Mouse (Mus musculus) heart, embryonic 11.5 days (tissue): Measurements from ENCODE around the gene Stmnd1. TPM values are rescaled to one million over a fixed set of nuclear protein-coding genes. Genes with fewer than 3 reads are reported as not detected.
"Not testable (repeated sequence)": the region's sequence is repeated elsewhere in the genome, so short reads cannot be mapped to it uniquely, and the experiment has no call there.

Experiments used
- ATAC-seq: fragments of 200-750 bp; cut with Nextera tagmentation; replicated peaks from 2 replicates; pipeline ENCODE4 v1.8.0; 2017; ENCODE audit warnings: moderate library complexity; ENCODE audit not compliant: insufficient number of reproducible peaks, low FRiP score, low TSS enrichment
- H3K27ac ChIP-seq: fragments of 300-500 bp; sonication (generic); 2 replicates; pipeline ENCODE4 v1.5.1; 2014; ENCODE audit warnings: mild to moderate bottlenecking, low read depth, low read length
- H3K27me3 ChIP-seq: fragments of 300-500 bp; sonication (generic); 2 replicates; pipeline ENCODE4 v1.6.1; 2014; ENCODE audit warnings: mild to moderate bottlenecking, low read length, mixed read lengths; ENCODE audit not compliant: control insufficient read depth, insufficient read depth
- H3K36me3 ChIP-seq: fragments of 300-500 bp; sonication (generic); 2 replicates; pipeline ENCODE4 v1.6.1; 2014; ENCODE audit warnings: mild to moderate bottlenecking, low read length, moderate library complexity, mixed read lengths; ENCODE audit not compliant: control insufficient read depth, insufficient read depth
- H3K4me1 ChIP-seq: fragments of 300-500 bp; sonication (generic); 2 replicates; pipeline ENCODE4 v1.6.1; 2014; ENCODE audit warnings: low read length; ENCODE audit not compliant: control insufficient read depth, insufficient read depth
- H3K4me2 ChIP-seq: fragments of 300-500 bp; sonication (generic); 2 replicates; pipeline ENCODE4 v1.6.1; 2014; ENCODE audit warnings: mild to moderate bottlenecking, moderate library complexity
- H3K4me3 ChIP-seq: fragments of 300-500 bp; sonication (generic); 2 replicates; pipeline ENCODE4 v1.5.1; 2014; ENCODE audit warnings: low read depth, low read length
- H3K9ac ChIP-seq: fragments of 300-500 bp; sonication (generic); 2 replicates; pipeline ENCODE4 v1.6.1; 2014; ENCODE audit warnings: mild to moderate bottlenecking, low read depth, low read length, moderate library complexity
- H3K9me3 ChIP-seq: fragments of 300-500 bp; sonication (generic); replicated peaks from 2 replicates; pipeline ENCODE4 v1.6.1; 2016; ENCODE audit warnings: low read length; ENCODE audit not compliant: control insufficient read depth
- WGBS: fragments of 180-500 bp; shearing (Covaris S2); extraction: QIAGEN DNeasy Blood & Tissue Kit; methylation state at CpG from one replicate; pipeline ENCODE4 v1.1.7; 2014; ENCODE audit not compliant: insufficient replicate concordance; 5-methylcytosine and 5-hydroxymethylcytosine counted together
- polyA plus RNA-seq: library from polyadenylated mRNA; unstranded; fragments of >200 nt; fragmentation: Nextera tagmentation; extraction: Ambion mirVana; gene quantifications from 2 replicates; pipeline ENCODE4 v1.2.1, GENCODE M21; 2014

Gene Stmnd1
- polyA plus RNA-seq, 1 experiment from 2014 or later, result 0.72 TPM

DNA sequence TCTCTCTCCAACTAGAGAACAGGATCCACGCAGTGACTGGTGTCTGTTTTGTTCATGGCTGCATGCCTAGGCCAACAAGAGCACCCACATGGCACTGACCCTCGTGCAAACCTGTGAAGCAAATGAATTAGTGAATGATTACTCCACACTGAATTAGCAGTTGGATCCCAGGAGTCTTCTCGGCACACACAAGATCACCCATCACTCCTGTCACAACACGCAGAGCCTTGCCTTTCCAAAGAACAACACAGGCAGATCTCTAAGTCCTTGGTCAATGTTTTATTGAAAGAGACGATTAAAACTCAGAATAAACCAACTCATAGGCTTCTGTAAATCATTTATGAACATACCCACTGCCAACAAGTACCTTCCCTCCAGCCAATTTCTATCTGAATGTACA is 39.7 kb downstream of the Stmnd1 start:
- ATAC-seq, result no peak
- Histone ChIP-seq H3K27me3 (no peaks in the 10 kb centered on the region), H3K36me3 (no peaks in the 10 kb centered on the region), H3K27ac (no peak overlapping the region), H3K4me1 (no peaks in the 10 kb centered on the region), H3K9me3 (no peaks in the 10 kb centered on the region; the same call in 1 of the 2 replicates), H3K9ac (no peak overlapping the region), H3K4me2 (no peak overlapping the region), H3K4me3 (no peak overlapping the region)
- WGBS, result 76% methylated on average over 5 of the region's 5 CpGs

DNA sequence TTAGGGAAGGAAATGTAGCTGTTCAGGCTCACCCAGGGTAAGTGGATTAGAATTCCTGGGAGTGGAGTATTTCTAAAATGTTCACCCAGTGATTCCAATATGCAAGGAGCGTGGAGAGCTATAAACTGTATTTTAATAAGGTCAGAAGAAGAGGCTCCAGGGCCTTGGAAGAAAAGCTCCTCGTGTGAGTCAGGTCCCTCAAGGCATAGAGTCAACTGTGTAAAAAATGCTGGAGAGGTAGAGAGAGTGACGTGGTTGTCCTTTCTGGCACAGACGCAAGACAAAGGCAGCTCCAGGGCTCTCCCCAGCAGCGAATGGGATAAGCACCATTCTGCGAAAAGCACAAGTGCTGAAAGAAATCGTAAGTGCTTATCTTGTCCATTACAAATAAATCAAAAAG is 41.6 kb downstream of the Stmnd1 start:
- Histone ChIP-seq H3K9me3 (no peaks in the 10 kb centered on the region; the same call in 1 of the 2 replicates), H3K27ac (no peak overlapping the region), H3K36me3 (no peaks in the 10 kb centered on the region), H3K4me3 (no peak overlapping the region), H3K4me1 (no peaks in the 10 kb centered on the region), H3K4me2 (no peak overlapping the region), H3K27me3 (no peaks in the 10 kb centered on the region), H3K9ac (no peak overlapping the region)
- no peak for ATAC-seq
- 83% methylated on average over 7 of the region's 7 CpGs for WGBS

DNA sequence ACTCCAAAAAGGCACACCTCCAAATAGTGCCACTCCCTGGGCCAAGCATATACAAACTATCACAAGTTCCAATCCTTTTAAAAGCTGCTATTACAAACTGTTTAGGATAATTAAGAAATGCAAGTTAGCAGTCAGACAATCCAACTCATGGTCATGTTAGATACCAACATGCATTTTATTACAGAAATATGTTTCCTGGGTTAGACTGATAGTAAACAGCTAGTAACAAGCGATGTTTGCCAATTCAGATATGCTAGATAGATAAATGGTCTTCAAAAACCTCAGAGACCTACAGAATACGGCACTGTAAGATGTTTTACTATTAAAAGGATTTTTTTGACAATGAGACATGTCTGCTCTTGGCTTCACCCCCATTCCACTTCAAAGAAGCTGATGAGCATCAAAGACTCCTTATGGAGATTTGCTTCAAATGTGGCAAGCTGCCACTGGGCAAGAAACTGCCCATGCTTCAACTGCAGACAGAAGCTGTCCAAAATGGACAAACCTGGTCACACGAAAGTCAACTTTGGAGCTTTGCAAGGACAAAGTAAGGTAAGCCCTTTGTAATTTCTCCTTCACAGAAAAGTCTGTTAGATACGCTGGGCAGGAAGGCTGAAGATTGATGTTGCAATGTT is 52.9 kb downstream of the Stmnd1 start:
- H3K27me3 ChIP-seq, result no peaks in the 10 kb centered on the region
- H3K9ac ChIP-seq, result no peak overlapping the region
- no peak overlapping the region for H3K4me2 ChIP-seq
- no peak overlapping the region for H3K27ac ChIP-seq
- H3K36me3 ChIP-seq, result no peaks in the 10 kb centered on the region
- no peak for ATAC-seq
- H3K9me3 ChIP-seq, result no peaks in the 10 kb centered on the region
- H3K4me1 ChIP-seq, result no peaks in the 10 kb centered on the region
- no peak overlapping the region for H3K4me3 ChIP-seq
- WGBS, result 76% methylated on average over 4 of the region's 4 CpGs

DNA sequence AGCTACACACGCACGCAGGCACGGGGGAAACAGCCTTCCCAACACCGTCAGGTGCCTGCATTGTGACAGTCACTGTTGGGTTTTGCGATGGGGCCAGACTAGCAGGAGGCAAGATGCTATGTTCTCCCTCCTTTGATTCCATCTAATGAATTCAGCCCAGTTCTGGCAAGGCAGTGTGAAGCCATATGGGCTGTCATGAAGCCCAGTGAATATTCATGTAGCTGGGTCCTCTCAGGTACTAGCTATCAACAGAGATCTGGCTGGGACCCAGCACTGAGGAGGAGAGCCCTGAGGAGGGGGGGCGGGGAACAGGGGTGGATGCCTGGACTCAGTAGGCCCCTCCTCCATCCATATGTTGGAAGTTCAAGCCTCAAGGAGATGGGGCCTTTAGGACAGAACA is 61.5 kb downstream of the Stmnd1 start:
- H3K4me2 ChIP-seq, result no peak overlapping the region
- WGBS, result 73% methylated on average over 6 of the region's 6 CpGs
- ATAC-seq, result no peak
- peaks cover 5% of the 10 kb centered on the region for H3K9me3 ChIP-seq
- H3K27me3 ChIP-seq, result no peaks in the 10 kb centered on the region
- no peak overlapping the region for H3K27ac ChIP-seq
- H3K4me3 ChIP-seq, result no peak overlapping the region
- no peaks in the 10 kb centered on the region for H3K4me1 ChIP-seq
- H3K9ac ChIP-seq, result no peak overlapping the region
- H3K36me3 ChIP-seq, result no peaks in the 10 kb centered on the region

DNA sequence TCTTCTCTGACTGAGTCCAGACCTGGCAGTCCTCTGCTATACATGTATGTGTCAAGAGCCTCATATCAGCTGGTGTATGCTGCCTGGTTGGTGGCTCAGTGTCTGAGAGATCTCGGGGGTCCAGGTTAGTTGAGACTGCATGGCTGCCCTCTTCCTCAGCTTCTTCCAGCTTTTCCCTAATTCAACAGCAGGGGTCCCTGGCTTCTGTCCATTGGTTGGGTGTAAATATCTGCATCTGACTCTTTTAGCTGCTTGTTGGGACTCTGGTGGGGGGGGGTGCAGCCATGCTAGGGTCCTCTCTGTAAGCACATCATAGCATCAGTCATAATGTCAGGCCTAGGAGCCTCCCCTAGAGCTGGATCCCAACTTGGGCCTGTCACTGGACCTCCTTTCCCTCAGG is 62.8 kb downstream of the Stmnd1 start:
- ATAC-seq, H3K27ac ChIP-seq: not testable (repeated sequence)

DNA sequence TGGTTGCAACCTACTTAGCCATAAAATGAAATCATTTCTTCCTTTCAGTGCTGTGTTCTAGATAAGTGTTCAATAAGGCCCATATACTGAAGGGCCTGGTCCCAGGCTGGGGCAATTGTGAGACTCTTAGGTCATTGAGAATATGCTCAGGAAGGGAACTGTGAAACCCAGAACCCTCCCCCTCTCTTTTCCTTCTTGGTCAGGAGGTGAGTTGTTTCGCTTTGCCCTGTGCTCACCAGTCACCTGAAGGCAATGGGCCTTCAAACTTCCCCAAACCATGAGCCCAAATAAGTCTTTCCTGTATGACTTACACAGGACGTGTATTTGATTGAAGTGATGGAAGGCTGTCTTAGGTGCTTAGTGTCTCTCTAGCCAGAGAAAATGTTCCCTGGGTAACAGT is 64.3 kb downstream of the Stmnd1 start:
- H3K4me3 ChIP-seq, result no peak overlapping the region
- no peaks in the 10 kb centered on the region for H3K4me1 ChIP-seq
- WGBS, result 63% methylated on average over 2 of the region's 2 CpGs
- no peak for ATAC-seq
- no peaks in the 10 kb centered on the region for H3K9me3 ChIP-seq
- no peaks in the 10 kb centered on the region for H3K36me3 ChIP-seq
- H3K27ac ChIP-seq, result no peak overlapping the region
- H3K4me2 ChIP-seq, result no peak overlapping the region
- H3K9ac ChIP-seq, result no peak overlapping the region
- no peaks in the 10 kb centered on the region for H3K27me3 ChIP-seq

More for the DNA sequence above, 62.8 kb downstream of the Stmnd1 start:
- H3K9ac ChIP-seq, H3K27me3 ChIP-seq, H3K4me2 ChIP-seq, H3K36me3 ChIP-seq, H3K9me3 ChIP-seq, H3K4me3 ChIP-seq, H3K4me1 ChIP-seq: not testable (repeated sequence)
- WGBS, result 86% methylated on average over 1 of the region's 1 CpGs

DNA sequence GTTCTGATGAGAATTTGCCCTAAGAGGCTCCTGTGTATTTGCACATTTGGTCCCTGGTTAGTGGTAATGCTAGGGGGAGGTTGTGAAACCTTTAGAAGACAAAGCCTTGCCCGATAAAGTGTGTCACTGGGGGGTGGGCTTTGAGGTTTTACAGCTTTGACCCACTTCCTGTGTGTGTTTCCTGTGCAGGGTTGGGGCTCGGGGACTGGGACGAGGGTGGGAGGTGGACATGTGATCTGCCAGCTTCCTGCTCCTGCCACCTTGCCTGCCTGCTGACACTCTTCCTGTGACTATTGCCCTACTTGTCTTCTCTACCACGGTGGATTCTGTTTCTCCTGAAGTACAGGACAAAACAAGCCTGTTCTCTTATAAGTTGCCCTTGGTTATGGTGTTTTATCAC is 66.4 kb downstream of the Stmnd1 start:
- WGBS, result 44% methylated on average over 4 of the region's 4 CpGs
- H3K4me2 ChIP-seq, result no peak overlapping the region

DNA sequence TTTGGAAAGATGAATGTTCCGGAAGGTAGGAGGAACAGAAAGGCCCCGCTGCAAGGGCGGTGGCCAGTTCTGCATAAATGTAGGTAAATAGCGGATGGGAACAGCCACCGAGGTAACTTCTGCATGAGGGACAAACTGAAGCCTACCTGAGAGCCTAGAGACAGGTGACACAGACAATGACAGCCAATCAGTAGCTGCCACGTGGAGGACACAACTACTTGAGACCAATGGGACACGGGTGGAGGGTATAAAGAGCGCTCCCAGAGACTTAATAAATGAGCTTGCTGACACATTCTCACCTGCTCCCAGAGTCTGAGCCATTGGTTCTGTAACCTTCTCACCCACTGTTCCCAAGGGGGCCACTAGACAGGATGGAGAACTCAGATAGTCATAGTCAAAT is 67.1 kb downstream of the Stmnd1 start:
- Histone ChIP-seq H3K9ac (no peak overlapping the region), H3K27ac (no peak overlapping the region), H3K4me1 (no peaks in the 10 kb centered on the region), H3K4me3 (no peak overlapping the region), H3K9me3 (no peaks in the 10 kb centered on the region), H3K4me2 (no peak overlapping the region), H3K27me3 (no peaks in the 10 kb centered on the region), H3K36me3 (no peaks in the 10 kb centered on the region)
- no peak for ATAC-seq
- 91% methylated on average over 8 of the region's 8 CpGs for WGBS

More for the DNA sequence above, 66.4 kb downstream of the Stmnd1 start:
- no peaks in the 10 kb centered on the region for H3K9me3 ChIP-seq
- no peak for ATAC-seq
- no peak overlapping the region for H3K9ac ChIP-seq
- H3K4me3 ChIP-seq, result no peak overlapping the region
- H3K27me3 ChIP-seq, result no peaks in the 10 kb centered on the region
- no peak overlapping the region for H3K27ac ChIP-seq
- no peaks in the 10 kb centered on the region for H3K36me3 ChIP-seq
- H3K4me1 ChIP-seq, result no peaks in the 10 kb centered on the region

DNA sequence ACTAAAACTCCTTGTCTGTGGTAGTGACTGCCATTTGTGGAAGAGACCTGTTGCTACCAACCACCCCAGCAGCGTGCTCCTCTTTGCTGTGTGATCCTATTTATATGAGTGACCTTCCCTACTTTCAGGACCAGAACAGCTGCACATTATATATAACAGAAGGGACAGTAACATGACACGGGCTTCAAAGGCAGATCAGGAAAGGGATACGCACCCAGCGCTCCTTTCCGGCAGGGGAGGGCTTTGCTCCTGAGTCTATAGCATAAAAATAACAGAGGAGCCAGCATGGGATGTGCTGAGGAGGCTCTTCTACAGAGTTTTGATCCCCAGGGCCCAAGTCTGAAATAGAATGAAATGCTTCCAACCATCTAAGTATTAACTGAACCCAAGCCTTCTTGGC is 67.9 kb downstream of the Stmnd1 start:
- H3K4me2 ChIP-seq, result no peak overlapping the region
- no peak overlapping the region for H3K27ac ChIP-seq
- no peak overlapping the region for H3K4me3 ChIP-seq
- no peaks in the 10 kb centered on the region for H3K27me3 ChIP-seq
- H3K9ac ChIP-seq, result no peak overlapping the region
- 83% methylated on average over 5 of the region's 5 CpGs for WGBS
- no peaks in the 10 kb centered on the region for H3K9me3 ChIP-seq
- H3K4me1 ChIP-seq, result no peaks in the 10 kb centered on the region
- ATAC-seq, result no peak
- H3K36me3 ChIP-seq, result no peaks in the 10 kb centered on the region
